Mouse (Mus musculus): ENCODE data around the gene Spata46. TPM values are rescaled to one million over a fixed set of nuclear protein-coding genes. Genes with fewer than 3 reads are reported as not detected.

Gene Spata46
- polyA plus RNA-seq (2015; fragmentation: Nextera tagmentation; extraction: Ambion mirVana) = 0.71 and 1.00 TPM in 2 replicates

GRCm38 (mm10) chr1:170308503-170308902 is at the start of gene Spata46:
Gene Spata46 (plus strand): TSS chr1:170308803.
- 88% methylated on average over 4 of the region's 4 CpGs for WGBS
- Histone ChIP-seq H3K9me3 (no peaks in the 10 kb centered on the region), H3K4me2 (no peak within 1 kb of the TSS), H3K9ac (no peak within 1 kb of the TSS), H3K4me1 (0 out of 2 replicates have a peak, but pooled peaks cover 2% of the 10 kb centered on the region), H3K27me3 (no peaks in the 10 kb centered on the region), H3K27ac (no peak within 1 kb of the TSS), H3K36me3 (no peaks in the 10 kb centered on the region), H3K4me3 (no peak within 1 kb of the TSS)
- ATAC-seq (ENCODE audit: insufficient number of reproducible peaks, low FRiP score, low TSS enrichment, low read depth) = no peak

- Histone ChIP-seq H3K4me3 (no peak overlapping the region), H3K27ac (no peak overlapping the region), H3K36me3 (no peaks in the 10 kb centered on the region), H3K9me3 (peaks cover 4% of the 10 kb centered on the region; the same call in 1 of the 2 replicates), H3K27me3 (no peaks in the 10 kb centered on the region), H3K4me1 (no peaks in the 10 kb centered on the region), H3K4me2 (no peak overlapping the region), H3K9ac (no peak overlapping the region)
- no peak for ATAC-seq (ENCODE audit: insufficient number of reproducible peaks, low FRiP score, low TSS enrichment, low read depth)
- 81% methylated on average over 6 of the region's 6 CpGs for WGBS
Measured at GRCm38 (mm10) chr1:170270281-170270680, 38.3 kb upstream of the Spata46 start.

GRCm38 (mm10) chr1:170270696-170271095 is 37.9 kb upstream of the Spata46 start:
- no peak for ATAC-seq (ENCODE audit: insufficient number of reproducible peaks, low FRiP score, low TSS enrichment, low read depth)
- no peak overlapping the region for H3K27ac ChIP-seq
- H3K9ac ChIP-seq = no peak overlapping the region
- H3K4me3 ChIP-seq = no peak overlapping the region
- 87% methylated on average over 4 of the region's 4 CpGs for WGBS
- no peak overlapping the region for H3K4me2 ChIP-seq
- H3K9me3 ChIP-seq = peaks cover 4% of the 10 kb centered on the region; the same call in 1 of the 2 replicates
- H3K27me3 ChIP-seq = no peaks in the 10 kb centered on the region
- no peaks in the 10 kb centered on the region for H3K36me3 ChIP-seq
- H3K4me1 ChIP-seq = no peaks in the 10 kb centered on the region

- Histone ChIP-seq H3K36me3 (no peaks in the 10 kb centered on the region), H3K4me3 (no peak overlapping the region), H3K9me3 (no peaks in the 10 kb centered on the region), H3K9ac (no peak overlapping the region), H3K4me2 (no peak overlapping the region), H3K27ac (no peak overlapping the region), H3K4me1 (no peaks in the 10 kb centered on the region), H3K27me3 (no peaks in the 10 kb centered on the region)
- no peak for ATAC-seq (ENCODE audit: insufficient number of reproducible peaks, low FRiP score, low TSS enrichment, low read depth)
Measured at GRCm38 (mm10) chr1:170273252-170273651, 35.4 kb upstream of the Spata46 start.

- no peak for ATAC-seq (ENCODE audit: insufficient number of reproducible peaks, low FRiP score, low TSS enrichment, low read depth)
- Histone ChIP-seq H3K9me3 (no peaks in the 10 kb centered on the region), H3K9ac (no peak within 1 kb of the TSS), H3K4me2 (no peak within 1 kb of the TSS), H3K4me3 (no peak within 1 kb of the TSS), H3K27ac (no peak within 1 kb of the TSS), H3K36me3 (no peaks in the 10 kb centered on the region), H3K4me1 (no peaks in the 10 kb centered on the region), H3K27me3 (no peaks in the 10 kb centered on the region)
- WGBS = 72% methylated on average over 3 of the region's 3 CpGs
Measured at GRCm38 (mm10) chr1:170277016-170277415, 31.6 kb upstream of the Spata46 start, which contains the start of gene Sh2d1b1. Gene Sh2d1b1 (plus strand): TSS chr1:170277320.

- H3K4me1 ChIP-seq = no peaks in the 10 kb centered on the region
- no peak overlapping the region for H3K27ac ChIP-seq
- WGBS = 69% methylated on average over 4 of the region's 4 CpGs
- no peak overlapping the region for H3K4me2 ChIP-seq
- H3K27me3 ChIP-seq = no peaks in the 10 kb centered on the region
- no peak overlapping the region for H3K4me3 ChIP-seq
- ATAC-seq (ENCODE audit: insufficient number of reproducible peaks, low FRiP score, low TSS enrichment, low read depth) = no peak
- H3K36me3 ChIP-seq = no peaks in the 10 kb centered on the region
- no peak overlapping the region for H3K9ac ChIP-seq
- H3K9me3 ChIP-seq = no peaks in the 10 kb centered on the region
Measured at GRCm38 (mm10) chr1:170282415-170283129, 26.0 kb upstream of the Spata46 start.

- Histone ChIP-seq H3K9me3 (no peaks in the 10 kb centered on the region), H3K4me3 (no peak overlapping the region), H3K27me3 (no peaks in the 10 kb centered on the region), H3K4me1 (no peaks in the 10 kb centered on the region), H3K9ac (no peak overlapping the region), H3K4me2 (no peak overlapping the region), H3K27ac (no peak overlapping the region), H3K36me3 (no peaks in the 10 kb centered on the region)
- 34% methylated on average over 9 of the region's 9 CpGs for WGBS
- ATAC-seq (ENCODE audit: insufficient number of reproducible peaks, low FRiP score, low TSS enrichment, low read depth) = no peak
Measured at GRCm38 (mm10) chr1:170292239-170292951, 16.2 kb upstream of the Spata46 start.

GRCm38 (mm10) chr1:170293257-170293656 is 15.3 kb upstream of the Spata46 start:
- no peaks in the 10 kb centered on the region for H3K36me3 ChIP-seq
- H3K27ac ChIP-seq = no peak overlapping the region
- no peak for ATAC-seq (ENCODE audit: insufficient number of reproducible peaks, low FRiP score, low TSS enrichment, low read depth)
- H3K9ac ChIP-seq = no peak overlapping the region
- 77% methylated on average over 5 of the region's 5 CpGs for whole genome bisulfite sequencing
- H3K9me3 ChIP-seq = no peaks in the 10 kb centered on the region
- H3K27me3 ChIP-seq = no peaks in the 10 kb centered on the region
- H3K4me2 ChIP-seq = no peak overlapping the region
- no peak overlapping the region for H3K4me3 ChIP-seq
- H3K4me1 ChIP-seq = no peaks in the 10 kb centered on the region

- Histone ChIP-seq H3K4me1 (no peaks in the 10 kb centered on the region), H3K9ac (no peak overlapping the region), H3K27me3 (no peaks in the 10 kb centered on the region), H3K4me2 (no peak overlapping the region), H3K9me3 (no peaks in the 10 kb centered on the region), H3K4me3 (no peak overlapping the region), H3K27ac (no peak overlapping the region), H3K36me3 (no peaks in the 10 kb centered on the region)
- no peak for ATAC-seq (ENCODE audit: insufficient number of reproducible peaks, low FRiP score, low TSS enrichment, low read depth)
- 83% methylated on average over 15 of the region's 15 CpGs for WGBS
Measured at GRCm38 (mm10) chr1:170294786-170295570, 13.6 kb upstream of the Spata46 start.

- Histone ChIP-seq H3K9me3 (no peaks in the 10 kb centered on the region), H3K27ac (no peak overlapping the region), H3K27me3 (no peaks in the 10 kb centered on the region), H3K4me3 (no peak overlapping the region), H3K4me2 (no peak overlapping the region), H3K9ac (no peak overlapping the region), H3K4me1 (no peaks in the 10 kb centered on the region), H3K36me3 (no peaks in the 10 kb centered on the region)
- no peak for ATAC-seq (ENCODE audit: insufficient number of reproducible peaks, low FRiP score, low TSS enrichment, low read depth)
- 73% methylated on average over 4 of the region's 4 CpGs for WGBS
Measured at GRCm38 (mm10) chr1:170299496-170299895, 9.1 kb upstream of the Spata46 start.

- Histone ChIP-seq H3K27me3 (no peaks in the 10 kb centered on the region), H3K4me3 (no peak overlapping the region), H3K27ac (no peak overlapping the region), H3K4me1 (no peaks in the 10 kb centered on the region), H3K9me3 (no peaks in the 10 kb centered on the region), H3K9ac (no peak overlapping the region), H3K4me2 (no peak overlapping the region), H3K36me3 (no peaks in the 10 kb centered on the region)
- WGBS = 94% methylated on average over 9 of the region's 9 CpGs
- ATAC-seq (ENCODE audit: insufficient number of reproducible peaks, low FRiP score, low TSS enrichment, low read depth) = no peak
Measured at GRCm38 (mm10) chr1:170301686-170302085, 6.9 kb upstream of the Spata46 start.

GRCm38 (mm10) chr1:170302456-170302855 is 6.1 kb upstream of the Spata46 start:
- WGBS = 73% methylated on average over 6 of the region's 6 CpGs

More at GRCm38 (mm10) chr1:170302456-170302855, 6.1 kb upstream of the Spata46 start:
- H3K4me3 ChIP-seq = no peak overlapping the region
- H3K4me1 ChIP-seq = no peaks in the 10 kb centered on the region
- no peak overlapping the region for H3K27ac ChIP-seq
- no peak overlapping the region for H3K4me2 ChIP-seq
- H3K9ac ChIP-seq = no peak overlapping the region
- ATAC-seq (ENCODE audit: insufficient number of reproducible peaks, low FRiP score, low TSS enrichment, low read depth) = no peak
- H3K36me3 ChIP-seq = no peaks in the 10 kb centered on the region
- H3K27me3 ChIP-seq = no peaks in the 10 kb centered on the region
- no peaks in the 10 kb centered on the region for H3K9me3 ChIP-seq

All from limb, embryonic 15.5 days (tissue).